21 mouse cellular contexts compared by ENCODE assay signal in genomic region chr3:131495076-131495475, GRCm38 (mm10). TPM values are rescaled to one million over a fixed set of nuclear protein-coding genes. Genes with fewer than 3 reads are reported as not detected.
"Had no signal": no experiment of that assay in that cellular context is flagged by ENCODE, and none has a peak within 500 bp of the region (broad histone marks: within the 10 kb centered on the region; RNA-seq: fewer than 3 reads in every experiment).

No protein-coding gene starts in this region.

- H3K4me2 ChIP-seq: lung, embryonic 14.5 days; midbrain, embryonic 12.5 days; neural tube, embryonic 13.5 days; neural tube, embryonic 15.5 days; stomach, embryonic 15.5 days had no signal

- H3K27ac ChIP-seq: midbrain, embryonic 10.5 days; midbrain, embryonic 12.5 days; neural tube, embryonic 13.5 days; neural tube, embryonic 15.5 days; stomach, embryonic 15.5 days; stomach, postnatal 0 days had no signal

- H3K36me3 ChIP-seq: midbrain, embryonic 10.5 days; midbrain, embryonic 12.5 days; neural tube, embryonic 13.5 days; neural tube, embryonic 15.5 days; stomach, embryonic 15.5 days had no signal

- H3K27me3 ChIP-seq: stomach, embryonic 15.5 days had no signal

- DNase-seq: lung, embryonic 14.5 days; lung, postnatal 10 days; lung, postnatal 4 days; midbrain, embryonic 14.5 days; retina, postnatal 1 day; right cerebral cortex, adult 18-20 months; right cerebral cortex, postnatal 25 days; right cerebral cortex, postnatal 4 days; spleen, adult 18-20 months; thymus, adult 2 months; thymus, postnatal 25 days; thymus, postnatal 4 days had no signal

- H3K4me3 ChIP-seq: midbrain, embryonic 10.5 days; midbrain, embryonic 12.5 days; myocyte; neural tube, embryonic 13.5 days; neural tube, embryonic 15.5 days; stomach, embryonic 15.5 days had no signal

- ATAC-seq: midbrain, embryonic 16.5 days had no signal

- H3K9ac ChIP-seq: lung, embryonic 14.5 days; midbrain, embryonic 12.5 days; neural tube, embryonic 13.5 days; neural tube, embryonic 15.5 days; stomach, embryonic 15.5 days had no signal

- H3K9me3 ChIP-seq: midbrain, embryonic 10.5 days; midbrain, embryonic 12.5 days; neural tube, embryonic 13.5 days; neural tube, embryonic 15.5 days; stomach, embryonic 15.5 days had no signal

RNA-seq across cellular contexts. Expression of gene Sgms2, which starts 3.9 kb away (rescaled TPM):
- total RNA-seq: megakaryocyte-erythroid progenitor cell, adult 5-6 weeks had no signal
